Comparison of ENCODE assay signal across 21 mouse cellular contexts in genomic region chr10:78378516-78378915, GRCm38 (mm10). TPM values are rescaled to one million over a fixed set of nuclear protein-coding genes. Genes with fewer than 3 reads are reported as not detected.
DNase-seq lines count a peak whose midpoint lies in the region; ATAC-seq and TF ChIP-seq lines count a peak whose summit lies in the region.
"Had no signal": no experiment of that assay in that cellular context is flagged by ENCODE, and none has a peak within 500 bp of the region (broad histone marks: within the 10 kb centered on the region; RNA-seq: fewer than 3 reads in every experiment).

No protein-coding gene starts in this region.

- H3K36me3 ChIP-seq in CH12.LX (replicated peaks in 1 of 2; ENCODE audit: control insufficient read depth in 1 of 2, insufficient read depth in 1 of 2, low read length in 1 of 2) (no peaks in the 10 kb centered on the region), ES-E14 (ENCODE audit: control insufficient read depth, insufficient read depth, low read length, poor library complexity, severe bottlenecking) (no peaks in the 10 kb centered on the region)
- H3K36me3 ChIP-seq: heart, embryonic 13.5 days; liver, embryonic 15.5 days; midbrain, embryonic 13.5 days; stomach, embryonic 15.5 days had no signal

- peaks cover 24% of the 10 kb centered on the region for H3K27me3 ChIP-seq in CH12.LX (replicated peaks)
- H3K27me3 ChIP-seq: midbrain, embryonic 13.5 days; stomach, embryonic 15.5 days had no signal

- 0 out of 4 replicates have a peak, but pooled peaks cover 0 to under 1% of the 10 kb centered on the region in 2 experiments for H3K4me1 ChIP-seq in CH12.LX (ENCODE audit: control insufficient read depth in 1 of 2, insufficient read depth in 2 of 2)
- peaks cover 0 to 5% of the 10 kb centered on the region in 2 experiments; a peak in 1 of 4 replicates for H3K4me1 ChIP-seq in ES-E14 (ENCODE audit: control insufficient read depth in 2 of 2, insufficient read depth in 2 of 2, low read length in 2 of 2, poor library complexity in 1 of 2)
- H3K4me1 ChIP-seq: heart, embryonic 13.5 days; midbrain, embryonic 13.5 days; stomach, embryonic 15.5 days had no signal

- H3K4me3 ChIP-seq in left cerebral cortex, adult 2 months, result no peak overlapping the region
- H3K4me3 ChIP-seq in CH12.LX (replicated peaks in 1 of 3; ENCODE audit: low read depth in 2 of 3, low read length in 2 of 3, poor library complexity in 1 of 3), result no peak overlapping the region
- H3K4me3 ChIP-seq in ES-E14 (ENCODE audit: insufficient read depth in 1 of 2, low read depth in 1 of 2, low read length in 2 of 2, poor library complexity in 1 of 2, severe bottlenecking in 1 of 2), result no peak overlapping the region
- H3K4me3 ChIP-seq: heart, embryonic 13.5 days; liver, embryonic 15.5 days; midbrain, embryonic 13.5 days; stomach, embryonic 15.5 days had no signal

- in situ Hi-C loops in CH12.LX (cut with MboI; ENCODE audit: low pct_ligation_motif_present, low pct_unique_long_range_greater_than_20kb, low sequenced_read_pairs), result loop anchor here (10.0 to 25.0 kb wide), 2 partner anchors 194 to 341 kb away; partner anchors contain the start of genes Aire, Dnmt3l and Pwp2
- in situ Hi-C loops in ES-E14 (cut with MboI; ENCODE audit: low sequenced_read_pairs in 2 of 2, unreplicated experiment in 2 of 2), result no loop called here

- TF ChIP-seq EP300 in CH12.LX (IDR thresholded peaks at IDR 0.05; ENCODE audit: low read length), result no peak

- TF ChIP-seq CTCF in left cerebral cortex, adult 2 months (IDR thresholded peaks at IDR 0.05), result peak; percentile 12; the same call in 1 of the 2 replicates
- peak in 1 of 2 experiments; percentile 38; a peak in 2 of 4 replicates for TF ChIP-seq CTCF in CH12.LX (conservative IDR thresholded peaks at IDR 0.05 in 1 of 2, IDR thresholded peaks at IDR 0.05 in 1 of 2; ENCODE audit: low read depth in 2 of 2, low read length in 2 of 2)

- no peak for DNase-seq in left cerebral cortex, adult 2 months (ENCODE audit: extremely low spot score in 1 of 2, low spot score in 2 of 2)
- no peak for DNase-seq in left cerebral cortex, adult 9 months (ENCODE audit: low spot score in 2 of 2)
- DNase-seq in CH12.LX (ENCODE audit: extremely low read depth), result no peak
- peak; percentile 55 for DNase-seq in ES-E14 (ENCODE audit: low read depth, low spot score)
- no peak for DNase-seq in spleen, postnatal 36 days (ENCODE audit: low spot score in 2 of 2)
- DNase-seq in adrenal gland, postnatal 10 days, result no peak
- DNase-seq: adrenal gland, postnatal 25 days; cerebellum, adult 18-20 months; cerebellum, postnatal 36 days; heart, postnatal 36 days; kidney, adult 9 months; layer of hippocampus, postnatal 36 days; lung, postnatal 4 days; right cerebral cortex, adult 18-20 months; thymus, postnatal 14 days had no signal

- no peaks in the 10 kb centered on the region for H3K79me2 ChIP-seq in CH12.LX (replicated peaks; ENCODE audit: control insufficient read depth, extremely low read depth, insufficient read depth, poor library complexity, severe bottlenecking)

- H3K9ac ChIP-seq in CH12.LX (ENCODE audit: insufficient read depth, low read depth), result no peak overlapping the region
- H3K9ac ChIP-seq in ES-E14 (ENCODE audit: insufficient read depth, low read depth, low read length, poor library complexity, severe bottlenecking), result no peak overlapping the region
- H3K9ac ChIP-seq: heart, embryonic 13.5 days; liver, embryonic 15.5 days; midbrain, embryonic 13.5 days; stomach, embryonic 15.5 days had no signal

- peak; percentile 48 for ATAC-seq in megakaryocyte progenitor cell, adult 5-6 weeks (replicated peaks; ENCODE audit: poor library complexity)
- ATAC-seq: forebrain, embryonic 14.5 days; midbrain, embryonic 13.5 days had no signal

- H3K9me3 ChIP-seq in CH12.LX (replicated peaks; ENCODE audit: low read length) (peaks cover 12% of the 10 kb centered on the region), ES-E14 (ENCODE audit: control insufficient read depth, insufficient read depth, low read depth, low read length) (no peaks in the 10 kb centered on the region)
- H3K9me3 ChIP-seq: heart, embryonic 13.5 days; liver, embryonic 15.5 days; stomach, embryonic 15.5 days had no signal

- H3K27ac ChIP-seq in left cerebral cortex, adult 2 months, result no peak overlapping the region
- H3K27ac ChIP-seq in CH12.LX (ENCODE audit: insufficient read depth, low read depth), result no peak overlapping the region
- no peak overlapping the region for H3K27ac ChIP-seq in ES-E14 (ENCODE audit: insufficient read depth, low read depth, low read length, poor library complexity, severe bottlenecking)
- H3K27ac ChIP-seq: heart, embryonic 13.5 days; liver, embryonic 15.5 days; midbrain, embryonic 13.5 days; stomach, embryonic 15.5 days had no signal

- no peak overlapping the region for H3K4me2 ChIP-seq in CH12.LX (ENCODE audit: insufficient read depth, low read depth, poor library complexity, severe bottlenecking)
- H3K4me2 ChIP-seq: heart, embryonic 13.5 days; liver, embryonic 15.5 days; midbrain, embryonic 13.5 days; stomach, embryonic 15.5 days had no signal

- TF ChIP-seq RAD21 in CH12.LX (IDR thresholded peaks at IDR 0.05; ENCODE audit: low read depth, low read length), result peak; percentile 14

- dilution Hi-C loops in CH12.LX (cut with MboI; ENCODE audit: extremely low pct_ligation_motif_present, extremely low pct_unique_long_range_greater_than_20kb, low sequenced_read_pairs), result no loop called here

- intact Hi-C loops in left cerebral cortex, adult 2 months (cut with DNase I), result no loop called here

- no peak for TF ChIP-seq POLR2A in CH12.LX (IDR thresholded peaks at IDR 0.05; ENCODE audit: low read depth, low read length)

TF ChIP-seq in CH12.LX, 34 proteins besides CTCF, POLR2A, EP300 and RAD21:
- TF ChIP-seq NRF1 (IDR thresholded peaks at IDR 0.05; ENCODE audit: low read depth, low read length) (no peak), MAZ (IDR thresholded peaks at IDR 0.05; ENCODE audit: low read depth, low read length) (no peak), RCOR1 (conservative IDR thresholded peaks at IDR 0.05; ENCODE audit: low read depth, low read length) (no peak), KAT2A (IDR thresholded peaks at IDR 0.05; ENCODE audit: insufficient replicate concordance, low read length) (no peak), POLR2AphosphoS2 (IDR thresholded peaks at IDR 0.05; ENCODE audit: low read depth, low read length) (no peak), USF2 (conservative IDR thresholded peaks at IDR 0.05; ENCODE audit: low read depth, low read length) (no peak), HCFC1 (IDR thresholded peaks at IDR 0.05; ENCODE audit: low read depth, low read length) (no peak), MAFK (IDR thresholded peaks at IDR 0.05; ENCODE audit: insufficient replicate concordance, low read length) (no peak), E2F4 (IDR thresholded peaks at IDR 0.05; ENCODE audit: insufficient replicate concordance, low read depth, low read length) (no peak), IRF4 (IDR thresholded peaks at IDR 0.05; ENCODE audit: low read depth, low read length) (no peak), CHD1 (IDR thresholded peaks at IDR 0.05; ENCODE audit: low read depth, low read length) (no peak), ZC3H11A (IDR thresholded peaks at IDR 0.05; ENCODE audit: low read depth, low read length) (no peak), UBTF (IDR thresholded peaks at IDR 0.05; ENCODE audit: low read depth, low read length) (no peak)

TF ChIP-seq in ES-E14, 5 proteins besides CTCF, POLR2A, EP300 and RAD21:
- peak; percentile 61; the same call in 1 of the 2 replicates for TF ChIP-seq ZC3H11A (IDR thresholded peaks at IDR 0.05; ENCODE audit: borderline replicate concordance, low read depth, low read length)
- TF ChIP-seq ZNF384 (IDR thresholded peaks at IDR 0.05; ENCODE audit: low read depth, low read length), result no peak
- TF ChIP-seq HCFC1 (IDR thresholded peaks at IDR 0.05; ENCODE audit: borderline replicate concordance, insufficient read depth, low read length), result no peak
- no peak for TF ChIP-seq MAFK (IDR thresholded peaks at IDR 0.05; ENCODE audit: insufficient read depth, low read depth, low read length)
- TF ChIP-seq CHD2 (IDR thresholded peaks at IDR 0.05; ENCODE audit: low read depth, low read length), result no peak
TF ChIP-seq in ES-E14: peak in this region for 1.

RNA-seq across cellular contexts. Expression of gene Agpat3, which starts 26.2 kb away (rescaled TPM):
- 100 to 1,000 TPM; 246 to 255 TPM for total RNA-seq in left cerebral cortex, adult 2 months (2021)
- total RNA-seq in CH12.LX (2012; rRNA removed) (49.4 and 63.1 TPM in 2 replicates), CH12.LX (2014; rRNA removed) (36.7 and 40.1 TPM in 2 replicates), ES-E14 (2012; rRNA removed) (52.0 and 54.0 TPM in 2 replicates)
- 67.2 and 70.0 TPM in 2 replicates for polyA plus RNA-seq in CH12.LX (2012; ENCODE audit: insufficient read length, low read depth)
- total RNA-seq in megakaryocyte progenitor cell, adult 5-6 weeks (2015), result 2.7 and 3.1 TPM in 2 replicates
- total RNA-seq in megakaryocyte progenitor cell, adult 5-6 weeks (2017), result 1.8 and 4.1 TPM in 2 replicates
- 100 to 1,000 TPM; 327 to 351 TPM for total RNA-seq in adrenal gland, postnatal 10 days (2021)

RNA-seq across cellular contexts. Expression of gene Rrp1, which starts 34.3 kb away (rescaled TPM):
- 100 to 1,000 TPM; 339 to 348 TPM for total RNA-seq in left cerebral cortex, adult 2 months (2021)
- 189 and 203 TPM in 2 replicates for total RNA-seq in CH12.LX (2012; rRNA removed)
- total RNA-seq in CH12.LX (2014; rRNA removed), result 127 and 138 TPM in 2 replicates
- 327 and 659 TPM in 2 replicates for polyA plus RNA-seq in CH12.LX (2012; ENCODE audit: insufficient read length, low read depth)
- total RNA-seq in ES-E14 (2012; rRNA removed), result 161 and 182 TPM in 2 replicates
- 56.7 and 60.6 TPM in 2 replicates for total RNA-seq in megakaryocyte progenitor cell, adult 5-6 weeks (2015)
- 336 and 416 TPM in 2 replicates for total RNA-seq in megakaryocyte progenitor cell, adult 5-6 weeks (2017)
- 100 to 1,000 TPM; 186 to 194 TPM for total RNA-seq in adrenal gland, postnatal 10 days (2021)

RNA-seq across cellular contexts. Expression of gene Cstb, which starts 47.0 kb away (rescaled TPM):
- total RNA-seq in left cerebral cortex, adult 2 months (2021), result 10 to 100 TPM; 41.0 to 41.7 TPM
- total RNA-seq in CH12.LX (2012; rRNA removed), result 124 and 139 TPM in 2 replicates
- 226 and 239 TPM in 2 replicates for total RNA-seq in CH12.LX (2014; rRNA removed)
- 194 and 206 TPM in 2 replicates for polyA plus RNA-seq in CH12.LX (2012; ENCODE audit: insufficient read length, low read depth)
- total RNA-seq in ES-E14 (2012; rRNA removed), result 110 and 150 TPM in 2 replicates
- 48.9 and 56.0 TPM in 2 replicates for total RNA-seq in megakaryocyte progenitor cell, adult 5-6 weeks (2015)
- total RNA-seq in megakaryocyte progenitor cell, adult 5-6 weeks (2017), result 41.9 and 51.4 TPM in 2 replicates
- 100 to 1,000 TPM; 130 to 150 TPM for total RNA-seq in adrenal gland, postnatal 10 days (2021)

Comparison
In these comparisons a context has a peak if more than half of its experiments do, and no peak if none do; other contexts are left out.
1. RNA of gene Agpat3, which starts 26.2 kb away (total RNA-seq): 327 to 351 TPM in adrenal gland, postnatal 10 days, 246 to 255 TPM in left cerebral cortex, adult 2 months, 36.7 to 63.1 TPM in CH12.LX and 52.0 to 54.0 TPM in ES-E14; 1.8 to 4.1 TPM in megakaryocyte progenitor cell, adult 5-6 weeks; every median in the first group is over 4 times any median in the second.